Mouse (Mus musculus): ENCODE measurements around the gene Pofut2.
A peak's percentile ranks its signal among the peaks of the same experiment; 100 is the strongest.
"Not testable (repeated sequence)": the region's sequence is repeated elsewhere in the genome, so short reads cannot be mapped to it uniquely, and the experiment has no call there.

Pofut2 gene

DNA sequence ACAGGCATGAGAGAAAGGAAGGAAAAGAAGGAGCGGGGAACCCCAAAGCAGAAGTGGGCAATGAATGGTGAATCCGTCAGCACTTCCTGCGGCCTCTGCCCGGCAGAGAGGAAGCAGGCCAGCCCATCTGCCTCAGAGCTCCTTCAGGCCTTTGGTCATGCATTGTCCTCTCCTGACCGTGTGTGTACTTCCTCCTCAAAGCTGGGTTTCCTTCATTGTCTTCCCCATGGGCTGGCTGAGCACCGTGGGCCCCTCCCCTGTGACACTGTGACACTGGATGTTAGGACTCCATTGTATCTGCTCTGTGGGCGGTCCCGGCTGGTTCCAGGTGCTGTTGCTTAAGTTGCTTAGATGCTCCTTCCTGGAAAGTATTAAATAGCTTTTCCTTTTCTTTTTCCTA, 7.3 kb downstream of the Pofut2 start:
- no peak for DNase-seq (ENCODE audit: low spot score in 2 of 2)

DNA sequence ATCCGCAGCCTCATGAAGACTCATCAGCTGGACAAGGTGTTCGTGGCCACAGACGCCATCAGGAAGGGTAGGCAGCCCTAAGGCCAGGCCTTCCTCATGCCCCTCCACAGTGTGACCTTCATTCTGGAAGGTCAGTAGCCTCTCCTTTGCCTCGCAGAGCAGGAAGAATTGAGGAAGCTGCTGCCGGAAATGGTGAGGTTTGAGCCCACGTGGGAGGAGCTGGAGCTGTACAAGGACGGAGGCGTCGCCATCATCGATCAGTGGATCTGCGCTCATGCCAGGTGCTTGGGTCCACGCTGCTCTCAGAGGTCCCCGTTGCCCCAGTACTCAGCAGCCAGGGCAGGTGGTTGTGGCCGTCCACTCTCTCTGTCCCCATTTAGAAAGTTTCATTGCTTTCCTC, 8.0 kb downstream of the Pofut2 start:
- no peak for DNase-seq (ENCODE audit: low spot score in 2 of 2)

DNA sequence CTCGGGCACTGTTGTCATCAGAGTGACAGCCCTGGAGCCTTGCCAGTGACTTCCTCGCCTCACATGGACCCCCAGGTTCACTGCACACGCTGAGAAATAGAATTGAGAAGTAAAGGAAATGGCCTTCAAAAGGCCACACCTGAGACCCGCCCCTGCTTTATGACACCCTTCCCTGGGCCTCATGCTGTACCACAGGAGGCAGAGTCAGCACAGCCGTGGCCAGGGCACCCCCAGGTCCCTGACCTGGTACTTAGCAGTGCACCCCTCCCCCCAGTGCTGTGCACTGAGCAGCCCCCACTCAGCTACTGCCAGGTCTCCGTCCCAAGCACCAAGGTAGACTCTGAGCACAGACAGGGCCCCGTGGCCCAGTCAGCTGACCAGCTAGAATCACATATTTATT, 10.1 kb downstream of the Pofut2 start:
- no peak for DNase-seq (ENCODE audit: low spot score in 2 of 2)

DNA sequence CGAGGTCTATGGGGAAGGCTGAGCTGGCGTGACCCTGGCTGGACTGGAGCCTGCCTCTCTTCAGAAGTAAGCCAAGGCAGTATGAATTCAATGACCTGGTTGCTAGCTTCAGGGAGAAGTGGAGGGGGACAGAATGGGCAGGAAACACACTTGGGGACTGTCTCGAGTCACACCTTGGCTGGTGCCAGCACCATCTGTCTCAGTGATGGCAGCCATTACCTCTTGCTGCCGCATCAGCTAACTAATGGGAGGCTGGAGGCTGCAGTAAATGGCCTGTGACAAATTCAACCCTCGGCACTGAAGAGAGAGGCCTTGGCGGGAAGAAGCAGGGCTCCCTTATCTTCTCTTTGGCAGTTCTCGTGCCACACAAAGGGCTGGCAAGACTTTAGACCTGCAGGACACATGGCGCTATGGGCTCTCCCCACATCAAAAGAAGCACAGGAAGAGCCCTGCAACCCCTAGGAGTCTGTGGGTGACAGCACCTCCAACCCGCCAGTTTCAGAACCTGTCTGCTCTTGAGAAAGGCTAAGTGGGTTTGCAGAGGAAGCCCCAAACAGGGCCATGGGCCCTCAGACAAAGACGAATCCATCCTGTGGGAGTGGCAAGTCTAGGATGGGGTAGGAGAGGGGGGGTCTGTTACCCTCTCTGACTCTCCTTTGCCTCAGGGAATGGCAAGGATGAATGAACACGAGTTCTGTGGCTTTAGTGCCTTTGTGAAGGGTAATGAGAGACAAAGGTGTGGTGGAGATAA, 14.1 kb downstream of the Pofut2 start:
- DNase-seq (ENCODE audit: low spot score in 2 of 2) = no peak

DNA sequence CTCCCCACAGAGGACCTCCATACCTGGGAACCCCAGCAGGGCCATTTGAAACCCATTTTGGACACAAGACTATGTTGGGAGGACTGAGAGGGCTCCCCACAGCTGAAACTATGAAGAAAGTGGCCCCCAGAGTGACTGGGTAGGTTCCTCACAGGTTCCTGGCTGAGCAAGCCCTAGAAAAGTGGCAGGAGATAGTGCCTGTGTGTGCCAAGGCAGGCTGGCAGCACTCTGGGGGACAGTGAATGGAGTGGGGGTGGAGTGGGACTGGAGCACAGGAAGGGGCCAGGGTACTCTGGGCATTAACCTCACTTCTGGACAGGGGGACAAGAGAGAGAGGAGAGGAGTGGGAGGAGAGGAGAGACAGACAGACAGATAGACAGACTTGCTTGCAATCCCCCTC, 14.8 kb downstream of the Pofut2 start:
- no peak for DNase-seq (ENCODE audit: low spot score in 2 of 2)

DNA sequence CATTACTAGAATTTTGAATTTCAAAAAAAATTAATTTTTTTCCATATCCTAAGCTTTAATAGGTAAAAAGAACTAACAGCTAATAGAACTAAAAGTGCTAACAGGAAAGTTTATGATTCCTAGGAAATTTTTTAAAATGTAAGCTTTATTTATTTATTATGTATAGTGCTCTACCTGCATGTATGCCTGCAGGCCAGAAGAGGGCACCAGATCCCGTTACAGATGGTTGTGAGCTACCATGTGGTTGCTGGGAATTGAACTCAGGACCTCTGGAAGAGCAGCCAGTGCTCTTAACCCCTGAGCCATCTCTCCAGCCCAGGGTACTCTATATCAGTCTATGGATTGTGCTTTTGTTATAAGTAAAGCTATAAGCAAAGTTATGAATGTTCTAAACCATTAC, 23.1 kb downstream of the Pofut2 start:
- not testable (repeated sequence) for DNase-seq (ENCODE audit: low spot score in 2 of 2)

DNA sequence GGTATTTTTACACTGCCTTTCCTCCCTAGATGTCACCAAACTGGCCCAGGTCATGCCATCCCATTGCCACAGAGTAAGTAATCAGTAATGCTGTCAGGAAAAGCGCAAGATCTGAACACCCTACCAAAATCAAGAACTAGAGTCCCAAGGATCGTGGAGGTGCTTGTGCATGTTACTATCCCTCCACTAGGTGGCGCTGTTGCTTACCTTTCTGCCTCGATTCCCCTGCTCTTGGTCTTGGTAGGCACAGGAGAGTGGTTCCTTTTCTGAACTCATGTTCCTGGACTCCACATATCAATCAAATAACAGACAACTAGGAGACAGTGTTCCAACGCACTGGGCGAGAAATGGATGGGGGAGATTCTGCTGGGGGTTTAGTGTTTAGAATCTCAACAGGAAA, 23.8 kb downstream of the Pofut2 start:
- DNase-seq (ENCODE audit: low spot score in 2 of 2) = peak; percentile 29 to 72

DNA sequence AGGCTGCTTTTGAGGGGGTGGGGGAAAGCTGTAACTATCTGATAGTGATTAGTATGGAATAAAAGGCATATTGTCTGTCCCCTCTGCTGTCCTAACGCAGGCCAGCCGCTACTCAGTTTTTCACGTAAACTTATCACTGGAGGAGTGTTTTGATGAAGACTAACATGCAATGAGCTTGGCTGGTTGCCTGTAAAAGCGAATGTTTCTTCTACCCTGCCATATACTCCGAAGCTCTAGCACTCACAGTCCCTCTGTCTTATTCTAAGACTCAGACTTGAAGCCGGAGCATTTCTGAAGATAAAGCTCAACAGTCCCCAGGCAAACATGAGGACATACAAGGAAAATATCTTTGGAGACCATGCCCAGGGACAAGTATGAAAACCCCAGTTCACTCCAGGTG, 25.8 kb downstream of the Pofut2 start:
- no peak for DNase-seq (ENCODE audit: low spot score in 2 of 2)

DNA sequence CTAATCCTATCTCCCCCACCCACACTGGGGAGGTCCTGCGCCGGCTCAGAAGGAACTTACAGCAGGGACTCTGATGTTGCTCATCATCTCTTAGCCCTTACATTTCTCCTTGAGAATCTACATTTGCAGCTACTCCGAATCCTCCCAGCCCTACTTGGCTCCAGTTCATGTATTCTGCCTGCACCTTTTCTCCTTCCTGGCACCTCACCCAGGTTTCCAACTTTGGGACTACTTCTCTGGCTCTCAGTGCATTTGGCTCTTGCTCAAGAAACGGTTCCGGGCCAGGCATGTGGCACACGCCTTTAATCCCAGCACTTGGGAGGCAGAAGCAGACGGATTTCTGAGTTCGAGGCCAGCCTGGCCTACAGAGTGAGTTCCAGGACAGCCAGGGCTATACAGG, 28.6 kb downstream of the Pofut2 start:
- DNase-seq (ENCODE audit: low spot score in 2 of 2) = no peak

DNA sequence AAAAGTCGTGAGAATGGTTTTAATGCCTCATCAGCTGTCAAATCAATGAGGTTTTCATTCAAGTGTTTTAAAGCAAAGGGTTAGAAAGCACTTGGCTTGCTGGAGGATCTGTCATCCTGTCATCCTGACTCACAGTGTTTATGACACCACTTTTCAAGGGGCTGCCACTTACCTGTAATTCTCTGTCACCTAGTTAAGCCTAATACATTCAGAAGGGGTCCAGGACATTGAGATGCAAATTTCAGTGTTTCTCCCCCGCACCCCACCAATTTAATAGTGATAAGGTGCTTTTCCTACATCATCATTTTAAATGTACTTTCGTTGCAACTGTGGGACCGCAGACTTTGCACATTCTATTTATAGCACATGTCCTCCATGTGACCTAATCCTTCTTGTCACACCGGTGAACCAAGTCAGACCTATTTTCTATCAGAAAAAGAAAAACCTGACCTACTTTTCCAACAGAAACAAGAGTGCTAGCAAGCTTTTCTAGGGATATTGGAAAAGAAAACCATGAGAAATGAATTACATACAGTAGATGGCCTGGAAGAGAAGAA, 29.7 kb downstream of the Pofut2 start:
- DNase-seq (ENCODE audit: low spot score in 2 of 2) = no peak

DNA sequence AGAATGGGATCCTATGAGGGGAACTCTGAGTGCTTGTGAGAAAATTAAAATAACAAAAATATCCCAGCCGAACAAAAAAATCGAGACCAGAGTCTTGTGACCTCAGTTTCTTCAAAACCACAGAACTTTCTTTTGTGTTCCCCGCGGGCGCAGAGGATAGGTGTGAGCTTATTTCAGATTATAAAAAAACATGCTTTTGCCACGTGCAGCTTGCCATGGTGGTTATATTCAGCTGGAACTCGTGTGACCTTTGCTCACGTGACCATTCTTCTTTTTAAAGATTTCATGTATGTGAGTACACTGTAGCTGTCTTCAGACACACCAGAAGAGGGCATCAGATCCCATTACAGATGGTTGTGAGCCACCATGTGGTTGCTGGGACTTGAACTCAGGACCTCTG, 30.5 kb downstream of the Pofut2 start:
- no peak for DNase-seq (ENCODE audit: low spot score in 2 of 2)

DNA sequence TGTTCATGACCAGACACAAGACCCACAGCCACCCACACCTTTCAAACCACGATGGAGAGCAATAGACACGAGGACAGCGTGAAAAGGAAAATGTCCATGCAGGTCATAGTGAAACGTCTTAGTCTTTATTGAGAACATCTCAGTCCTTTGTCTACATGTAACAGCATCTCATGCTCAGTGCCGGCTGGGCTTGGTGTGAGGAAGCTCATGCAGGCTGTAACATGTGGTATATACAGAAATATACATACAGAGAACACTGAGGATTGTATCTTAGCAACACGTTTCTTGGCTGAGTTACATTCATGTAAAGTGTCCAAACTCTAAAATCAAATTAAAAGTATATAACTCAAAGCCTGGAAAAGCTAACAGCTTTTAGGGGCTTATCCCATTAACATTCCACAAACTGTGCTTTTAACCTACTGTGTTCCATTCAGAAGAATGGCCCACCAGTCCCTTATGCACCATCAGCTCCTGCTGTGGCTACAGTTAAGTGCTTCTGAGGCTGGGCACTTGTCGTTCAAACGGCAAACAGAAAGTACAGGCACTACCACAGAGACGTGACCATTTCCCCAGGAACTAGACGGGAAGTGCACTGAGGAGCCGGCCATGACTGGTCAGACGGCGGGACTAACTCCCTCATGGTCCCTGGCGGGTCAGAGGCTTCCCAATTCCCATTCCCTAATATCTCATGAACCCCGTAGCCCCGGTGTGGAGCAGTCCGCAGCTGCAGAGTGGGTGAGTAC, 31.8 kb downstream of the Pofut2 start:
- DNase-seq (ENCODE audit: low spot score in 2 of 2) = no peak

DNA sequence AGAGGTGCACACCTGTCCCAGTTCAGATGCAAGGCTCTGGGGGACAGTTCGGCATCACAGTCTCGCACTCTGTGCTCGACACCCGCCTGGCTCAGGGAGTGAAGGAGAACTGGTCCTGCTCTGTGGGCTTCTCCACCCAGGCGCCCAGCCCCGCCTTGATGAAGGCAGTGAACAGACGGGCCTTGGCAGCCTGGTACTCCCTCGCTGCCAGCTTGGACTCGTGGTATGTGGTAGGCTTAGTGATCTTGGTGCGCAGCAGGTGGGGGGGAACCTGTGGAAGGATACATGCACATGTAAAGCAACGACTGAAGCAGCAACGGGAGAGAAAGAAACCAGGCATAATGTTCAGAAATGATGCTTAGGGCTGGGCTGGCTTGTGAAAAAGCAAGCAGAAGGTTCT, 35.7 kb downstream of the Pofut2 start:
- DNase-seq (ENCODE audit: low spot score in 2 of 2) = no peak

DNA sequence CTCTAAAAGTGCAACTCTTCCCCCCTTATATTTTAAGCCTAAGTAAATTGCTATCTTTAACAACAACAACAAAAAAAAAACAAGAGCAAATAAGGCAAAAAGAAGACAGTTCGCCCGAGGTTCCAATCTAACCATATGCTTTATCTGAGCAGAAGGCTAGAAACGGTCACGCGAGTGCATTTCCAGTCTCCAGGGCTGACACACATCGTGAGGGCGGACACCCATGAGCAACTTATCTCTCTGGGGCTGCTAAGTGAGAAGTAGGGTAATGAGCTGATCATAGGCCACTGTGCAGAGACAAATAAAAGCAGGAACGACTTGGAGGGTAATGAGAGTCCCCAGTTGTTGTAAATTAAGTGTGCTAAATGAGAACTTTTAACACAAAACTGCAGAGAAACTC, 39.6 kb downstream of the Pofut2 start:
- DNase-seq (ENCODE audit: low spot score in 2 of 2) = no peak

DNA sequence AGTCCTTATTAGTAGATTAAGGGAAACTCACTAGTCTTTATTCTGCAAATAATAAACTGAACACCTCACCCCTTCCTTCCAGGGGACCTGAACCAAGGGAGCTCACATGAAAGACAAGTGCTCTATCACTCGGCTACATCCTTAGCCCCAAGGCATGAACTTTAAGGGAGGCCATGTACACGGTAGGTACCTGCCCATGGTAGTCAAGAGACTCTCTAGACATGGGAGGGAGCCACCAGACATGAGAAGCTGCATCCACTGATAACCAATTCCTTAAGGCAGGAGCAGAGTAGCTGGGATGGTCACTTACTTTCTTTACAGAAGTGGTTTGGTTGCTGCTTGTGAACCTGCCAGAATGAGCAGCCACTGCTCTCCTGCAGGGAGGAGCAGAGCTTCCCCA, 40.2 kb downstream of the Pofut2 start:
- no peak for DNase-seq (ENCODE audit: low spot score in 2 of 2)

DNA sequence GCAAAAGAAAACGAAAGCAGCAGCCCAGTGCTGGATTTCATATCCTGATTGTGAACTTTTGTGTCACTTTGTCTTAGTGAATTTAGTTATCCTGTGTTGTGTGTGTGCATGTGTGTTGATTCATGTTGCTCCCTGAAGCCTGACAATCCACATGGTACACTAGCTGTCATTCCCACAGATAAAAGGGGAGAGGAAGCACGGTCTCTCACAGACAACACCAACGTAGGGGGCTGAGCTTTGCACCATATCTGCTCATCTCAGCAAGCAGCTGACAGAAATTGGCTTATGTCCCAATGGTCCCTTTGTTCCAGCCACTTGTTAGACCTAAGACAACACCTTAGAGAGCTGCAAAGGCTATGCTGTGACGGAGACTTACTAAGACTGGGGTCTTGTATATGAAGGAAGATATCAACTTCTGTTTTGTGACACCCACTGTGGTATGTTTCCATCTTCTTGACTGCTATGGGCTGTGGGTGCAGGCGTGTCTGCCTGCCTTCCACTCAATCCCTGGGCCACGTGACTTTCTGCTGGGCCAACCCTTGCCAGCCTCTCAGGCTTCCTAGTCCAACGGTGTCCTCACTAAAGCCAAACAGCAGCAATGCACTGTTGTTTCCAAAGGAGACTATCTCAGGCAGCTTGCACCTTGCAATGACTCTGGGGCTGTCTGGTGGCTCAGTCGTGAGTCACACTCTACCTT, 41.4 kb downstream of the Pofut2 start:
- no peak for DNase-seq (ENCODE audit: low spot score in 2 of 2)

DNA sequence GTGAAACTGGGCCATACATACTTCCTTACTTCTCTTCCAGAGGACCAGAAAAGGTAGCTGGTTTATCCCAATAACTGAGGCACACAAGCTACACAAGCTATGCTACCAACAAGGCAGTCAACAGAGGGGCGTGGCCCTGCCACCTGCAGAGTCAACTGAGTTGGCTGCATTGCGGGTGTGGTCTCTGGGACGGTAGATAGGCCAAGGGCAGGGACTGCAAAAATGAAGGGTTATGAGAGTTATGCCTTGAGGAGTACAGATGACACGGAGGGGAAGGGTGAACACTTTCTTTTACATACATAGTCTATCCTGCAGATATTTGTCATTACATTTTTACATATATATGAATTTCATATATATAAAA, 41.9 kb downstream of the Pofut2 start:
- DNase-seq (ENCODE audit: low spot score in 2 of 2) = peak; percentile 20 to 35

DNA sequence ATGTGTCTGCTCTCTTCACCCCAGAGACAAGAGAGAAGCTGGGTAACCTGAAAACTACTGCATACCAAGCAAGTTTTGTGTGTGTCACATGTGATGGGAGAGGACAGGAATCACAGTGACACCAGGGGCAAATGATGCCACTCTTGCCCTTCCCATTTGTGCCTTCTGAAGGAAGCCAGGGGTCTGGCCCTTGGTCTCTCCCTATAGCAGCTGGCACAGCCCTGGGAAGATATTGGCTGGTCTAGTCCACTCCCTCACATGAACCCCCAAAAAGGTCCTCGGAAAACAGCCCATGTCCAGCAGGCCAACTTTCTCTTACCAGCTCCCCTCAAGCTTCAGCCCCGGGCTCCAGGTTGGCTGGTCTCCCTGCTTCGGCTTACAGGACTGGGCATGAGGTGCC, 45.3 kb downstream of the Pofut2 start:
- DNase-seq (ENCODE audit: low spot score in 2 of 2) = no peak

DNA sequence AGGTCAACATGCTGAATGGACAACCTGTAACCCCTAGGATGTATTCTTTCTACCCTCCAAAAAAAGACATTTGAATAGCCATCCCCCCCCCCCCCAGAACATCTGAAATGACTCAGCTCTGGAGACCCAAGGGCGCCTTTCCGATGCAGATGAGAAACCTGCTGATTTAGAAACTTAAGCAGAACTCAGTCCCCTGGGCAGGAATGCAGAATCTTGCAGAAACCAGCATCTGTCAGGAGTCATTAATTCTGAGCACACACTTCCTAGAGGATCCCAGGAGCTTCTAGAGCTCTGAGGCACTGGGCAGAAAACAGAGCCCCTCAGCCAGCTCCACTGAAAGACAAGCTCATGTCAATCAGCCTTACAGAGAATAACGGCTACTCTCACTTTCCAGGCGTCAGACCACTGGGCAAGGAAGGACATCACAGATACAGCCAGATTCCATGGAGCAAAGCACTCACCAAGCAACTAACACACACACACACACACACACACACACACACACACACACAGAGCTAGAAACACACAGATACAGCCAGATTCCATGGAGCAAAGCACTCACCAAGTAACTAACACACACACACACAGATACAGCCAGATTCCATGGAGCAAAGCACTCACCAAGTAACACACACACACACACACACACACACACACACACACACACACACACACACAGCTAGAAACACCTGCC, 46.0 kb downstream of the Pofut2 start:
- DNase-seq (ENCODE audit: low spot score in 2 of 2) = no peak

DNA sequence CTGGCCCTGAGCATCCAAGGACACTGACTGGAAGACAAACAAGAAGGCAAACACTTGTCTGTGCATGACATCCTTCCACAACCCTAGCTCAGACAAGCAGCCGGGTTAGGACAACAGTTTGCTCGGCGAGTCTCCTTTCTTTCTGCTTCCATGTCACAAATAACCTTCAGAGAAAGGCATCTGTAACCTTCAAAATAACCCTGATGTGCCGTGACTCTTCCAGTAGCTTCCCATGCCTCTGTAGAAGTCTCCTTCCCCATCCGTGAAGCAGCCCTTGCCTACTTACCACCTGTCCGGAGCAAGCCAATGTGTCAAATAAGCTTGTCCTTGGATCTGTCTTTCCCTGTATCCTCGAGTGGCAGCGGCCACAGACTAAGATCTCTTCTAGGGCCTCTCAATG, 46.7 kb downstream of the Pofut2 start:
- DNase-seq (ENCODE audit: low spot score in 2 of 2) = no peak

DNA sequence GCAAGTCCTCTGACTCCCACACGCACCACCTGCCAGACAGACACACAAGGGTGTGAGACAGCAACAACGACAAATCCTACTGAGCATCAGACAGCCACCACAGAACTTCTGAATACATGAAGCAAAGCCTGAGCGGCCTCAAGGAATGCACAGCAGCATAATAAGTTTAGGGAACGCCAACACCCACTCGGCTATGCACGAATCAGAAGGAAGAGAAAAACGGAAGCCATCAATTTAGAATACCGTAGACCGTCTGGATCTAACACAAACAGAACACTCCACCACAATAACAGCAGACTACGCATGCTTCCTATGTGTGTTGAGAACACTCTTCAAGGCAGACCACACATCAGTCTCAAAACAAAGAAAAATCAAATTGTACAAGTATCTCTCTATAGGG, 50.0 kb downstream of the Pofut2 start:
- DNase-seq (ENCODE audit: low spot score in 2 of 2) = no peak

DNA sequence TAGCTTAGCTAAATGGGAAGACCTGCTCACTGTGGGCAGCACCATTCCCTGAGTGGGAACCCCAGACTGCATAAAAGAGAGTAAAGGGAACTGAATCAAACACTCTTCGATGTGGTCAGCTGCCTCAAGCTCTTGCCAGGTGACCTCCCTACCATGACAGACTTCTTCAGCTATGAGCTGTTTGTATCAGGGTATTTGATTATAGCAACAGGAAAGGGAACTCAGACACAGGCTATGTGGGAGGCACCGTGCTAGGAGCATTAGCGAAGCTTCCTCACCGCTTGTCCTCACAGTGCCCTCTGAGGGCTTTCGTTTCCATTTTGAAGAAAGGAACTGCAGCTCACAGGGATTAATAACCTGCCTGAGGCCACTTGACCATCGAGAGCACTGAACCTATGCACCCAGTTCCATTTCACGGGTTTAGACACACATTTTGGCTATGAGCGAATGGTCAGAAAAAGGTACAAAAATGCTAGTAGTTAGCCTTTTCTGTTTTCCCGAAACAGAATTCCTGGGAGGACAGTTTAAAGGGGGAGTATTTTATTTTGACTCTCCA, 55.8 kb downstream of the Pofut2 start:
- DNase-seq (ENCODE audit: low spot score in 2 of 2) = no peak

All from spleen, postnatal 14 days (tissue).